Mouse (Mus musculus) G1E (cell line): ENCODE measurements around the gene 2700049A03Rik.

Source experiments
- CTCF ChIP-seq: IDR thresholded peaks from 2 replicates; pipeline ENCODE4 v1.5.1; 2012; ENCODE audit warnings: low read depth, low read length, inconsistent platforms, mixed read lengths
- GATA1 ChIP-seq: IDR thresholded peaks from 2 replicates; pipeline ENCODE4 v1.6.1; 2012; ENCODE audit warnings: borderline replicate concordance, low read length, inconsistent platforms, mixed read lengths
- POLR2AphosphoS5 ChIP-seq: IDR thresholded peaks from 2 replicates; pipeline ENCODE4 v1.6.1; 2012; ENCODE audit warnings: low read depth, low read length, inconsistent platforms; ENCODE audit not compliant: insufficient replicate concordance

- TF ChIP-seq CTCF (no peak), POLR2AphosphoS5 (no peak), GATA1 (no peak)
These were observed 112.7 kb downstream of the 2700049A03Rik start for GRCm38 (mm10) chr12:71249348-71249747.
